Mouse (Mus musculus) left cerebral cortex, postnatal 25 days (tissue): ENCODE results near the gene Fndc3b. TPM values are rescaled to one million over a fixed set of nuclear protein-coding genes. Genes with fewer than 3 reads are reported as not detected.

ENCODE experiments used
- DNase-seq, 2 experiments: peaks; one replicate each; pipeline ENCODE4 v3.0.0; 2022; ENCODE audit warnings: low spot score in 2 of 2, mixed read lengths in 1 of 2
- intact Hi-C: fragments of 180-260 bp; cut with DNase I; formaldehyde crosslinking; loops from one replicate; pipeline ENCODE4 v1.15.1; 2025
- total RNA-seq, 2 experiments: library from RNA; stranded (reverse); gene quantifications; 2 replicates each; pipeline ENCODE4 v1.2.3; 2021

Fndc3b gene
- total RNA-seq, 2 experiments from 2014 or later, result 26.5 to 30.0 TPM

GRCm38 (mm10) chr3:27631112-27631511, 80.0 kb downstream of the Fndc3b start:
- intact Hi-C loops, result no loop called here
- peak in 1 of 2 experiments; percentile 49 for DNase-seq

DNA sequence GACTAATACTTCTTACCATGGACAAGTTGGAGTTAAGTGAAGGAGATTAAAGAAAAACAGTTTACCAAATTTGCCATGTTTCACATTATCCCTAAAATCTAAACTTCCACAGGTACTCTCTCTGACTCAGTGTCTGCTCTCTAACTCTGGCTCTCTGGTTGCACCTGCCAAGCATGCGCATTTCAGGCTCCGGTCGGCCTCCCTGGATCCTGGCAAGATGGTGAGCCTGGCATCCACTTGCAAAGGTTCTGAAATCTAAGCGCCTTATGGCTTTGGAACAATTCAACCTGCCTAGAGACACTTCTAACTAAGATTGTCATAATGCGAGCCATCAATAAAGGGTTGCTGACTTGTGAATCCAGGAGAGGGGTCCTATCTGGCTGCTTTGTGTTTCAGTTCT, 81.4 kb downstream of the Fndc3b start:
- intact Hi-C loops, result no loop called here
- DNase-seq, result no peak

DNA sequence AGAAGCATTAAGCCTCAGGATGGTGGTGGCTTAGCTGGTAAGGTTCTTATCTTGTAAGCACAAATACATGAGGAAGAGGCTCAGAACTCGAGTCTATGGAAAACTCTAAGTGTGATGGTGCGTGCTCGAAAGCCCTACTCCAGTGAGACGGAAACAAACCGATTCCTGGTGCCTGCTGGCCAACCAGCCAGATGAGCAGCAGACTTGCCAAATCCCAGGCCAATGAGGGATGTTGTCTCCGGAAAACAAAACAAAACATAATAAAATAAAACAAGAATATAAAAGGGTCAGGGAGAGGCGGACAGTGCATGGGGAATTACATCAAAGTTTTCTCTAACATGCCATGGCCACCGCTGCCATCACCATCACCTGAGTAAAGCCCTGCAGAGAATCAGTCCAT, 84.8 kb downstream of the Fndc3b start:
- intact Hi-C loops, result no loop called here
- DNase-seq, result no peak

DNA sequence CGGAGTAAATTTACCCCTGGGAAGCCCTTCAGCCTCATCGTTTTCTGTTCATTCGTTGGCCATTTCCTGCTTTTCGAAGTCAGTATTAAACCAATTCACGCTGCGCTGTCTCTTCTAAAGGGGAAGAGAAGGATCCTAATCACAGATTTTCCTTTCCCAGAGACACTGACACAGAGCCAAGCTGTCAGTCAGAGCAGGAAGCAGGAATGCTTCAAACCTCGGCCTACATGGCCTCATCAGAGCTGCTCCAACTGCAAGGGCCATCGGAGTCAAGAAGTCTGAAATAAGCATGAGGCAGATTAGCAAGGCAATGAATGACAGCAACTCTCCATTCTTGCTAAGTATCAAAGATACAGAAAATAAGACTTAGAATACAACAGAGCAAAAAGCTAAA, 85.5 kb downstream of the Fndc3b start:
- intact Hi-C loops, result no loop called here
- no peak for DNase-seq

GRCm38 (mm10) chr3:27624974-27625591, 86.0 kb downstream of the Fndc3b start:
- intact Hi-C loops, result no loop called here
- DNase-seq, result no peak

DNA sequence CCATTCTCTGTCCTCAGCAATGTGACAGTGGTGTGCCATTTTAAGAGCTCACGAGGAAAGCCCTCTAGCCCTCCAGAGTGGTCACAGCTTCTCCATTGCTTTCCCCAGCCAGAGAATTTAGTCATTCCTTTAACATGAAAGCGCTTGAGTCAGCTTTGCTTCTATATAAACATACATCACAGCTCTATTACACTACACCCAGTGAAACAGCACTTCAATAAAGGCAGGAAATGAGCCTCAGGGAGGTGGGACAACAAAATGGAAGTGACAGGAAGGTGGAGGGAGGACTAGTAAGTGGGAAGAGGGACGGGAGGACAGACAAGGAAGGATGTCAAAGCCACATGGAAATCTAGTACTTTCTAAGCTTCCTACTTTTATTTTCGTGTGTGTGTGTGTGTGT, 88.7 kb downstream of the Fndc3b start:
- DNase-seq, result no peak
- intact Hi-C loops, result no loop called here

GRCm38 (mm10) chr3:27621176-27621575, 89.9 kb downstream of the Fndc3b start:
- no peak for DNase-seq
- intact Hi-C loops, result no loop called here

DNA sequence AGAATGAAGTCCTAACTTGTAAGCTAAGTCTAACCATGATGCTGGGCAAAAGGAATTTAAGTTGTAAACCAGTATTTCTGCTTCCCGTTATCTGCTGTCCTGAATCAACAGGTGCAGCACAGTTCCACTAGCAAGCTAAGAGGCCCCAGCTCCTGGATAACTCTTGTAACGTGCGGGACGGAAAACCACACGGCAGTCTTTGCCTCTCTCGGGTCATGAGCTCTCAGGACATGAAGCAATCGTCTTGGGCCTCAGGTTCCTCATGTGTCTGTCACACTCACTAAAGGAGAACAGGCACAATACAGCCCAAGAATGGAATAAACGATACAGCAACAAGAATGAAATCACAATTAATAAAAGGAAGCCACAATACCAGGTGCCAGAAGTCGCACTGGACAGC, 93.4 kb downstream of the Fndc3b start:
- intact Hi-C loops, result no loop called here

DNA sequence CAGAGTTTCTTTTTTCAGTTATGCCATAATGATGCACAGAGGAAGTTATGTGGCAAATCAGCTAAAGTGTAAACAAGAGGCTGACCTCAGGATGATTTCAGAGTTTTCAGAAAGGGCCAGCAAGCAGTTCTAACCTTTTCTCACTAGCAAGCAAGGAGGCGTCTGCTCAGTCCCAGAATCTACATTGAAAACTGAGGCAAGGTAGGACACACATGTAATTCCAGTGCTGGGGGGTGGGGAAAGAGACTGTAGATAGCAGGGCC, 93.9 kb downstream of the Fndc3b start:
- intact Hi-C loops, result no loop called here

More for the DNA sequence above, 93.4 kb downstream of the Fndc3b start:
- no peak for DNase-seq

GRCm38 (mm10) chr3:27616421-27617236, 94.5 kb downstream of the Fndc3b start:
- intact Hi-C loops, result no loop called here
- DNase-seq, result no peak

More for the DNA sequence above, 93.9 kb downstream of the Fndc3b start:
- no peak for DNase-seq

GRCm38 (mm10) chr3:27615479-27615878, 95.6 kb downstream of the Fndc3b start:
- intact Hi-C loops, result no loop called here
- DNase-seq, result no peak

DNA sequence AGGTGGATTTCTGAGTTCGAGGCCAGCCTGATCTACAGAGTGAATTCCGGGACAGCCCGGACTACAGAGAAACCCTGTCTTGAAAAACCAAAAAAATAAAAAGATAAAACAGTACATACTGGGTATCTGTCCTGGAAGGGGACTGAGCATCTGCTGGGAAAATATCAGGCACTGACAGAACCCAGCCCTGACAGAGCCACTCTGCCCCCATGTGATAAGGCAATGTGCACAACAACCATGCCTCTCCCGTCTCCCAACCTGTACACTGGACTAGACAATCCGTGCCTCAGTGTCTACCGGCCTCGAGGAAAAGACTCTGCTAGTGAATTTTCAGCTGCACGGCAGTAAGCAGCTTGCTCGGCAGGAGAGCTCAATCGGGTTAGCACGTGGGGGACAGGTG, 97.3 kb downstream of the Fndc3b start:
- DNase-seq, result no peak
- intact Hi-C loops, result no loop called here

DNA sequence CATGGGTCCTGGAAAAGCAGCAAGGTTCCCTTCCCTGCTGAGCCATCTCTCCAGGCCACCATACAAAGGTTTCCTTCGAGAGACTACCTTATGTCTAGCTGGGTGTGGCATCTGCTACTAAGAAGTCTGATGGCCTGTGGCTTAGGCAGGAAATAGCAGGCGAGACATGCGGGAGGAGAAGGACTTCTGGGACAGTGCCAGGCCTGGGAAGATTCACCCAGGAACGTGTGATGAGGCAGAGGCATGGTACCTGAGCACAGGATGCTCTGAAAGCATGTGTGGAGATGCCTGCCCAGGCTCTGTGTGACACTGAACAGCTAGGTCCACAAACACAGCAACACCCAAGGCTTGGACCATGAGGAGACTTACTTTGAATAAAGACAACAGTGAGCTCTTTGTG, 98.1 kb downstream of the Fndc3b start:
- no peak for DNase-seq
- intact Hi-C loops, result no loop called here

DNA sequence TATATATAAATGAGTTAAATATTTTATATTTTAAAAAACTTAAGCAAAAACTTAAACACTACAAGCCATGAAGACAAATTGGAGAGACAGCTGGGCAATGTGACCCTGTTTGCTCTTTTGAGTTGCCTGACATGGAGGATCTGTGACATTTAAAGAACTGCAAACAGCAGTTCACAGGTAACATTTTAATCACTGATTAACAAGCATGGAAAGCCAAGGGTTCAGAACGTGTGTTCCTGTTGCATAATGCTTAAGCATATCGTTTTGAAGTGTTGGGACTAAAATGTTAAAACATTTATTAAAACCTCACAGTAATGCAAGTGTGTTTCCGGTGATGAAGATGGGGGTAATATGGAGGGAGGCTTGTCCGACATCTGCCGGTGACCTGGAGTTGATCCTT, 99.1 kb downstream of the Fndc3b start:
- DNase-seq, result no peak
- intact Hi-C loops, result no loop called here

- no peak for DNase-seq
- intact Hi-C loops, result no loop called here
Measured at GRCm38 (mm10) chr3:27610547-27610946, 100.6 kb downstream of the Fndc3b start.

- DNase-seq, result no peak
- intact Hi-C loops, result no loop called here
Measured at GRCm38 (mm10) chr3:27610089-27610488, 101.0 kb downstream of the Fndc3b start.

- intact Hi-C loops, result no loop called here
- no peak for DNase-seq
Measured at GRCm38 (mm10) chr3:27607796-27608151, 103.3 kb downstream of the Fndc3b start.

- DNase-seq, result peak; percentile 41 to 48
- intact Hi-C loops, result no loop called here
Measured at GRCm38 (mm10) chr3:27607081-27607795, 103.9 kb downstream of the Fndc3b start.

DNA sequence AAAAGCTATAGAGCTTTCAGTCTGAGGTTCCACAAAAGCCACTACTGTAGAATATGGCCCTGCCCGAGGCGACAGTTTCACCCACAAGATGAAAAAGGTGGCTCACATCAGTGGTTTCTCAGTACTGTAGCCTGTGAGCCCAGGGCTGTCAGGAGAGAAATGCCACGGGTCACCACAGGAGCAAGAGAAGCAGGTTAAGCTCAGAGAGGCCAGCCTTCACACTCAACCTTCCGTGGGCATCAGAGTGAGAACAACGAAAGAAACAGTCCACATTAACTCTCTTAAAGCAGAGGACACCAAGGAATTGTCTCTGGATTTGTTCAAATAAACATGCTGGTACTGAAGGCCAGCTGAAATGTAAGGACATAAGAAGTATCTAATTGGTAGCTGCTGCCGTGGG, 104.5 kb downstream of the Fndc3b start:
- intact Hi-C loops, result no loop called here
- no peak for DNase-seq

DNA sequence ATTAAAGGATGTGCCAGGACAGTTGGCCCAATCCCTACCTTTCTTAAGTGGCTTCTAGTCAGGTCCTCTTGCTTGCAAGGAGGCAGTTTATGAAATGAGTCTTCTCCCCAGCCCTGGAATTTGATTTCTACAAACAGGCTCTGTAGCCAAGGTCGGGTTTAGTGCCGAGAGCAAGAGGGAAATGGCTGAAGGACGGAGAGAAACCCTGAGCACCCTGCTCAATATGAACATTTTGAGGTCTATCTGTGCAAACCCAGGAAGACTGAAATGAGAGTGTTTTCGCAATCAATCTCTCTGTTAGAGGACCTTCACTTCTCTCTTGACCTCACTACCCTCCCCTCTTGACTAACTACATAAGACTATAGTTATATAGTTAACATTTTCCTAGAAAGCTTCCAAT, 105.5 kb downstream of the Fndc3b start:
- DNase-seq, result no peak
- intact Hi-C loops, result no loop called here

GRCm38 (mm10) chr3:27605081-27605480, 106.0 kb downstream of the Fndc3b start:
- intact Hi-C loops, result no loop called here
- DNase-seq, result no peak
